Mouse (Mus musculus): ENCODE measurements around the gene Kat2b.
A peak's percentile ranks its signal among the peaks of the same experiment; 100 is the strongest.
"Not testable (repeated sequence)": the region's sequence is repeated elsewhere in the genome, so short reads cannot be mapped to it uniquely, and the experiment has no call there.

Gene Kat2b

DNA sequence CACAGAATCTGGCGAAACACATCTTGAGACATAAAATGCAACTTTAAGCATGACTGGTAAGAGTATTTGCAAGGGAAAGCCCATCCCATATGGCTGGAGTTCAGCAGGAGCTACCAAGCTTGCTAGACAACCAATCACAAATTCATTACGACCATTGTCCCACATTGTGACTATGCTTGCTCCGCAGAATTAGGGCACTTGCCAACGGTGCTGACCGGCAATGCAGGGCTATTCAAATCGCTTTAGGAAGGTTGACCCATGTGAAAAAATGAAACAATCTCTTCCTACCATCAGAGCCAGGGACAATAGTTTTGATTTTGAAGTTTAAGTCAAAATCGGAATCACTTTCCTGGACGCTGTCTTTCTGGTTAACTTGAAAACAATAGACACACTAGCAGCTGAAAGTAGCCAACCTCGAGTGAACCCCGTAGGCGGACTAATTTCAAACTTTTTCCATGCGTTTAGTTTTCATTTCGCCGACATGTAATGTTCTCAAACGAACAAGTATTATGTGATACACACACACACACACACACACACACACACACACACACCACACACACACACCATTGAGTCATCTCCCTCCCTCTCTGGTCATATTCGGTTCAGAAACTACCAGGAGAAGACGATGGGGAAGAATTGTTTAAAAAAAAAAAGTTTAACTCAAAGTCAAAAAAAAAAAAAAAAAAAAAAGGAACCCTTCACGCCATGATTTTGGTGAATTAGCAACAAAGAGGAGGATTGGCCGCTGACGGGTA is at the start of gene Kat2b:
TSS of gene Kat2b (plus strand) at position 701 of the 758 bp plus-strand sequence.
- peak; percentile 77 for DNase-seq (ENCODE audit: low read depth)

DNA sequence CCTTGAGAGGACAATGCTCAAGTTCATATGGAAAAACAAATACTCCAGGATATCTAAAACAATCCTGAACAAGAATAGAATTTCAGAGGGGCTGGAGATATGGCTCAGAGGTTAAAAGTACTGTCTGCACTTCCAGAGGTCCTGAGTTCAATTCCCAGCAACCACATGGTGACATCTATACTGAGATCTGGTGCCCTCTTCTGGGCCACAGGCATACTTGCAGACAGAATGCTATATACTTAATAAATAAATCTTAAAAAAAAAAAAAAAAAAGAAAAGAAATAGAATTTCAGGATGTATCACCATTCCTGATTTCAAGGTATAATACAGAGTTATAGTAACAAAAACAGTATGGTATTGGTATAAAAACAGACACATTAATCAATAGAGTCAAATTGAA is 47.3 kb upstream of the Kat2b start:
- DNase-seq (ENCODE audit: low read depth), result no peak

GRCm38 (mm10) chr17:53520509-53520908 is 46.2 kb upstream of the Kat2b start:
- no peak for DNase-seq (ENCODE audit: low read depth)

- DNase-seq (ENCODE audit: low read depth), result no peak
Measured at GRCm38 (mm10) chr17:53528034-53528433, 38.6 kb upstream of the Kat2b start.

DNA sequence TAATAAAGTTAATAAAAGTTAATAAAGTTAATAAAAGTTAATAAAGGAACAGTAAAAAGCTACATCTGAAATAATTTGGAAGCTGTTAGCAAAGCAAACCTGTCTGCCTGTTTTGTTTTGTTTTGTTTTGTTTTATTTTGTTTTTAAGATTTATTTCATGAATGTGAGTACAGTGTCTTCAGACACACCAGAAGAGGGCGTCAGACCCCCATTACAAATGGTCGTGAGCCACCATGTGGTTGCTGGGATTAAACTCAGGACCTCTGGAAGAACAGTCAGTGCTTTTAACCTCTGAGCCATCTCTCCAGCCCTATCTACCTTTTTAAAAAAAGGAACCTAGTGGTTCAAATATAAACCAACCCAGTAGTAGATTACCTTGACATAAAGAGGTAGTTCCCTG is 35.5 kb upstream of the Kat2b start:
- peak; percentile 27 for DNase-seq (ENCODE audit: low read depth)

GRCm38 (mm10) chr17:53532425-53532824 is 34.2 kb upstream of the Kat2b start:
- peak; percentile 19 for DNase-seq (ENCODE audit: low read depth)

DNA sequence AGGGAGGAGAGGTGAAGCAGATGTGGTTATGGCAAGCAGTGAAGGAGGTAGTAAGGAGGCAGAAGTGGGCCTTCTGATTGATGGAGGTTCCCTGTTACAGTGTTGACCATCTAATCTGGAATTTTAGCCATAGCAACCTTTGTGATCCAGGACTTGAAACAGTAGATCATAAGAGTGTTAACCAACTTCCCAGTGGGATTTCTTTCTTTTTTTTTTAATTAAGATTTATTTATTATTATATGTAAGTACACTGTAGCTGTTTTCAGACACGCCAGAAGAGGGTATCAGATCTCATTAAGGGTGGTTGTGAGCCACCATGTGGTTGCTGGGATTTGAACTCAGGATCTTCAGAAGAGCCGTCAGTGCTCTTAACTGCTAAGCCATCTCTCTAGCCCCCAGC is 27.3 kb upstream of the Kat2b start, which contains the start of gene Pp2d1:
TSS of gene Pp2d1 (minus strand) at position 101 of the 400 bp plus-strand sequence.
- DNase-seq (ENCODE audit: low read depth), result not testable (repeated sequence)

GRCm38 (mm10) chr17:53542536-53542935 is 24.1 kb upstream of the Kat2b start:
- DNase-seq (ENCODE audit: low read depth), result no peak

GRCm38 (mm10) chr17:53543591-53544324 is 22.9 kb upstream of the Kat2b start:
- DNase-seq (ENCODE audit: low read depth), result no peak

- no peak for DNase-seq (ENCODE audit: low read depth)
Measured at GRCm38 (mm10) chr17:53551306-53552299, 15.1 kb upstream of the Kat2b start.

DNA sequence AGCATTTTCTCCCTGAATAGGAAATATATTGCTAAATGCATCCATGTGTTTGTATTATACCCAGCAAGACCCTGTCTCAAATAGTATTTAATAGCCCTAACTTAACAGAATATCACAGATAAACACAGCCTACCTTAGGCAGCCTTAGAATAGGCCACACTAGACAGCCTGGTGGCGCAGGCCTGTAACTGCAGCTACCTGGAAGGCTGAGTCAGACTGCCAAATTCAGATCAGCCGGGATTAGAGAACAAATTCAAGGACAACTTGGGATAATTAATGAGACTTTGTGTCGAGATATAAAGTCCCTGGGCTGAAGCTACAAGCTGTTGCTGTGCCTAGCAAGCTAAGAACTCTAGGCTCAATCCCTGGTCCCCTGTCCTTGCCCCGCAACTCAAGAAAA is 12.6 kb upstream of the Kat2b start:
- peak; percentile 44 for DNase-seq (ENCODE audit: low read depth)

GRCm38 (mm10) chr17:53554813-53555212 is 11.8 kb upstream of the Kat2b start:
- no peak for DNase-seq (ENCODE audit: low read depth)

GRCm38 (mm10) chr17:53557443-53557842 is 9.2 kb upstream of the Kat2b start:
- DNase-seq (ENCODE audit: low read depth), result no peak

DNA sequence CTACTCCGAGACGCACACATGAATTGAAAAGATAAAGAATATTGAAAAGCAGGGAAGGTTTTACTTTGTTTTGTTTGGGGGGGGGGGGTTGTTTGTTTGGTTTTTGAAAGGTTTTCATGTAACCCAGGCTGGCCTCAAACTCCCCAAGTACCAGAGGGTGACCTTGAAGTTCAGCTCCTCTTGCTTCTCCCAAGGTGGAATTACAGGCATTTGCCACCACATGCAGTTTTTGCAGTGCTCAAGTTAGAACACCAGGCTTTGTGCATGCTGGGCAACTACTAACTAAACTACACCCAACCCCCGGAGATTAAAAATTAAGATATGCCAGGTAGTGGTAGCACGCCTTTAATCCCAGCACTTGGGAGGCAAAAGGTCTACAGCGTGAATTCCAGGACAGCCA is 7.0 kb upstream of the Kat2b start:
- no peak for DNase-seq (ENCODE audit: low read depth)

GRCm38 (mm10) chr17:53561458-53562029 is 5.1 kb upstream of the Kat2b start:
- DNase-seq (ENCODE audit: low read depth), result no peak

GRCm38 (mm10) chr17:53564837-53565236 is 1.8 kb upstream of the Kat2b start:
- no peak for DNase-seq (ENCODE audit: low read depth)

GRCm38 (mm10) chr17:53566919-53567345 is 271 bp downstream of the Kat2b start:
- peak; percentile 83 for DNase-seq (ENCODE audit: low read depth)

- DNase-seq (ENCODE audit: low read depth), result peak; percentile 62
Measured at GRCm38 (mm10) chr17:53567346-53568101, 863 bp downstream of the Kat2b start.

DNA sequence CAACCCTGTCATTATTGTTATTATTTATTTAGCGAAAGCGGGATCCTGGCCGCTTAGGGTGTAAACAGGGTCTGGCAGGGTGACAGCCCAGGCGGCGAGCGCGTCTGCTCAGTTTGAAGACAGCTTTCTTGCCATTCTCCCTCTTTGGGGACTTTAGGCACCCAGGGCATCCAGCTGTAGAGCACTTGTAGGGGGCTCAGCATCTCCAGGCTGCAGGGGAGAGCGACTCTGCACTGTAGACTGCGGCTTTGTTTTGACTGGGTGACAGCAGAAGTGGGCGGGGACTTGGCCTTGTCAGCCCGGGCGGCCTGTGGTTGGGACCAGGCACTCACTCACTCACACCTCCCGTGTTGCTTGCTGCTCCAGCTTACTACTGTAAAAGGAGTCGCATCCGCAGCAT is 1.5 kb downstream of the Kat2b start:
- peak; percentile 82 for DNase-seq (ENCODE audit: low read depth)

- peak; percentile 35 for DNase-seq (ENCODE audit: low read depth)
Measured at GRCm38 (mm10) chr17:53568734-53569386, 2.2 kb downstream of the Kat2b start.
